7 mouse cellular contexts compared by ENCODE assay signal in the genomic region with DNA sequence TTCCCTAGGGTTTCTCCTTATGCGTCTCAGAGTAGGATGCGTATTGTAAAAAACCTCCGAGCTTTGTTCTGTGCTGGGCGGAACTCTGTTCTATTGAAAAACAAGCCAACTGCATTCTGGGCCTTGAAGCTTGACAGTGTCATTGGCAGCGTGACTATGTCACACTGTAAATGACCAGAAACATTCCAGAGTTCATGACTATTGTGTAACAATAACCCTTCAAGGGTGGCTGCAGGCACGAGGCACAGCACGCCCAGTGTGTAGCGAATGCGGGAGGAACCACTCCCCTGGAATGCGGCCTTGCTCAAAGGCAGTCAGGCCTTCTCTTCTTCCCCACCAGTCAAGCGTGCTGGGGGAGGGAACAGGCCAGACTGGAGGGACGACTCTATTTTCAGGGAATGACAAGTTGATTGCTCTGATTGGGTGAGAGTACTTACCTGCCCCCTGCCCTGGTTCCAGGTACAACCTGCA.
A peak's percentile ranks its signal among the peaks of the same experiment; 100 is the strongest.
DNase-seq lines count a peak whose midpoint lies in the region; ATAC-seq and TF ChIP-seq lines count a peak whose summit lies in the region.

No protein-coding gene starts in this region.

- H3K36me3 ChIP-seq in hindbrain, postnatal 0 days (ENCODE audit: insufficient read depth, low read length): no peaks in the 10 kb centered on the region

- H3K27me3 ChIP-seq in hindbrain, postnatal 0 days (ENCODE audit: insufficient read depth, low read length): no peaks in the 10 kb centered on the region

- 25% methylated on average over 12 of the region's 12 CpGs for WGBS in hindbrain, postnatal 0 days

- no peak overlapping the region for H3K4me3 ChIP-seq in hindbrain, postnatal 0 days (ENCODE audit: low read length)

- no peaks in the 10 kb centered on the region for H3K9me3 ChIP-seq in hindbrain, postnatal 0 days (ENCODE audit: low read length)

- TF ChIP-seq CTCF in hindbrain, postnatal 0 days (IDR thresholded peaks at IDR 0.05; ENCODE audit: low read depth): no peak

- DNase-seq in R1 (ENCODE audit: low read depth, low spot score): peak; percentile 89
- peak; percentile 63 to 76 for DNase-seq in adrenal gland, postnatal 36 days
- no peak for DNase-seq in hindbrain, postnatal 0 days (ENCODE audit: low spot score)
- DNase-seq in lung, postnatal 10 days: peak; percentile 76
- no peak for DNase-seq in cerebellum, postnatal 10 days
- no peak for DNase-seq in T-cell, adult 2 months (ENCODE audit: low spot score)

- no peak overlapping the region for H3K27ac ChIP-seq in hindbrain, postnatal 0 days

- H3K4me2 ChIP-seq in hindbrain, postnatal 0 days (ENCODE audit: low read depth, low read length): no peak overlapping the region

- H3K4me1 ChIP-seq in hindbrain, postnatal 0 days (ENCODE audit: insufficient read depth, low read length): no peaks in the 10 kb centered on the region

- H3K9ac ChIP-seq in hindbrain, postnatal 0 days (replicated peaks; ENCODE audit: low read length): no peak overlapping the region

- ATAC-seq in hindbrain, postnatal 0 days: peak; percentile 68
- no peak for ATAC-seq in CD4-positive, CD25-positive, alpha-beta regulatory T cell, adult 4 months

Comparison
In these comparisons a context has a peak if more than half of its experiments do, and no peak if none do; other contexts are left out.
1. DNase-seq: peak in R1 (single experiment), adrenal gland, postnatal 36 days (2 of 2) and lung, postnatal 10 days (single experiment); none in hindbrain, postnatal 0 days (single experiment), cerebellum, postnatal 10 days (0 of 2) and T-cell, adult 2 months (single experiment).